Mouse (Mus musculus): ENCODE results near the gene Tmtc2.

DNA sequence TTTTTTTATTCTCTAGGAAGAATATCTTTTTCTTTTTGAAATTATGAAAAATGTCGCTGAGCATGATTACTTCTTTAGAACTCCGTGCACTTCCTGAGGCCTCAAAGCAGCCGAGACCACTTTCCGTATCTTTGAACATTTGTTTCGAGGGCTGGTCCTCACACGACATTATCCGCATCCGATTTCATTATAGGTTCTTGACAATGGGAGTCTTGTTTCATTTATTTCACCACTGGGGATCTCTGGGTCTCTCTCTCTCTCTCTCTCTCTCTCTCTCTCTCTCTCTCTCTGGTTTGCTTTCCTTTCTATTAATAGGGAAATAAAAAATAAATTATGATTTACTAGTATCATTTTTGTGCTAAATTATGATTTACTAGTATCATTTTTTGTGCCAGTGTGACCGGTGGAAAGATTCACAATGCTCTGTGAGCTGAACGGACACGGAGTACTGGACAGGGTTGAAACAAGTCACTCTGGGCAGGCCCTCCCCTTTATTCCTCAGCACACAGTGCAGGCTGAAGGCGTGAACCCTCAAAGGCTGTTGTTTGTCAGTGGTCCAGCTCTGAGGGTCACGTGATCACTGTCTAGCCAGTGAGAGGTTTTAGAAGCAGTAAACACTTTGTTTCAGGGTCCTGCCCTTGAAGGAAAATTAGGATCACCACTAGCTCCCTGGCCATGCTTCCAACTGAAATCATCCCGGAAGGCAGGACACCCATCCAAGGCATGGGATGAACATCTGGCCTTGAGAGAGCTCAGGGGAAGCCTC lies 84.1 kb downstream of the Tmtc2 start:
- no peak for TF ChIP-seq ZC3H11A (IDR thresholded peaks at IDR 0.05; ENCODE audit: borderline replicate concordance, low read depth, low read length)
- TF ChIP-seq HCFC1 (IDR thresholded peaks at IDR 0.05; ENCODE audit: borderline replicate concordance, insufficient read depth, low read length): no peak
- TF ChIP-seq CHD2 (IDR thresholded peaks at IDR 0.05; ENCODE audit: low read depth, low read length): no peak

All from ES-E14 (cell line).